In the genomic region with DNA sequence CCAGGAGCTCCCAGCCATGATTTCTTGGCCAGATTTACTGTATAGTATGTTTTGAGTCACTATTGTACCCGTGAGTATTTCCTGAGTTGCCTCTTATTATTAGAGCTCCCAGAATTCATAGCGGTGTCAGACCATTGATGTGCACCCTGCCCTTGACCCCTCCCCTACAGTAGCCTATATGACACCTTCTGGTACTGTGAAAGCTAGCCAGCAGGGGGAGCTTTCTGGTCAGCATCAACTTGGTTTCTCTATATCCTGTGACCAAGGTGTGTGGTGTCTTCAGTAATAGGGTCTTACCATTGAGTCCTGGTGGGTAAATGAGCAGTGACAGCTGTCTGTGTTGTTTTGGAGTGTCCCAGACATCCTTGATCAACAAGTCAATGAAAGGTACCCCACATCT, we compare ENCODE assay signal across 9 mouse cellular contexts. TPM values are rescaled to one million over a fixed set of nuclear protein-coding genes. Genes with fewer than 3 reads are reported as not detected.
DNase-seq lines count a peak whose midpoint lies in the region; ATAC-seq and TF ChIP-seq lines count a peak whose summit lies in the region.
"Had no signal": no experiment of that assay in that cellular context is flagged by ENCODE, and none has a peak within 500 bp of the region (broad histone marks: within the 10 kb centered on the region; RNA-seq: fewer than 3 reads in every experiment).

No protein-coding gene starts in this region.

- H3K9me3 ChIP-seq in hindbrain, embryonic 11.5 days (ENCODE audit: control insufficient read depth, low read length) = no peaks in the 10 kb centered on the region
- H3K9me3 ChIP-seq in lung, embryonic 14.5 days (ENCODE audit: low read depth, low read length) = no peaks in the 10 kb centered on the region

- H3K4me3 ChIP-seq in testis, adult 2 months (ENCODE audit: control insufficient read depth, low read depth, low read length) = no peak overlapping the region
- H3K4me3 ChIP-seq in hindbrain, embryonic 11.5 days (ENCODE audit: low read depth, low read length) = no peak overlapping the region
- no peak overlapping the region for H3K4me3 ChIP-seq in lung, embryonic 14.5 days (ENCODE audit: low read depth, low read length)

- no peak for TF ChIP-seq POLR2A in testis, adult 2 months (IDR thresholded peaks at IDR 0.05; ENCODE audit: control insufficient read depth, low read depth, low read length)

- H3K27ac ChIP-seq in testis, adult 2 months (ENCODE audit: control insufficient read depth, insufficient read depth, low read depth, low read length) = no peak overlapping the region
- H3K27ac ChIP-seq in hindbrain, embryonic 11.5 days (ENCODE audit: low read depth, low read length) = no peak overlapping the region
- H3K27ac ChIP-seq in lung, embryonic 14.5 days (ENCODE audit: low read depth) = no peak overlapping the region

- H3K27me3 ChIP-seq in testis, adult 2 months (ENCODE audit: control insufficient read depth, insufficient read depth, low read length) = no peaks in the 10 kb centered on the region
- H3K27me3 ChIP-seq in hindbrain, embryonic 11.5 days (ENCODE audit: control insufficient read depth, insufficient read depth, low read length) = no peaks in the 10 kb centered on the region
- no peaks in the 10 kb centered on the region for H3K27me3 ChIP-seq in lung, embryonic 14.5 days (ENCODE audit: insufficient read depth, low read length)

- peak; percentile 30 for DNase-seq in gastrocnemius, postnatal 10 days
- no peak for DNase-seq in gastrocnemius, postnatal 14 days
- DNase-seq in testis, postnatal 14 days (ENCODE audit: low spot score) = no peak
- DNase-seq in cerebellum, adult 9-11 months = peak; percentile 17
- DNase-seq in hindbrain, embryonic 11.5 days (ENCODE audit: low spot score) = peak; percentile 60
- peak; percentile 73 for DNase-seq in lung, embryonic 14.5 days
- peak; percentile 16 for DNase-seq in thymus, postnatal 0 days (ENCODE audit: low spot score)

- WGBS in hindbrain, embryonic 11.5 days = 20% methylated on average over 2 of the region's 2 CpGs
- 19% methylated on average over 2 of the region's 2 CpGs for WGBS in lung, embryonic 14.5 days

- TF ChIP-seq CTCF in testis, adult 2 months (IDR thresholded peaks at IDR 0.05; ENCODE audit: control insufficient read depth, insufficient read depth, insufficient replicate concordance, low read depth, low read length) = peak; percentile 16; the same call in 1 of the 2 replicates
- peak; percentile 75 for TF ChIP-seq CTCF in lung, embryonic 14.5 days (IDR thresholded peaks at IDR 0.05; ENCODE audit: low read depth)

- no peaks in the 10 kb centered on the region for H3K36me3 ChIP-seq in testis, adult 2 months (ENCODE audit: control insufficient read depth, insufficient read depth, low read length)
- no peaks in the 10 kb centered on the region for H3K36me3 ChIP-seq in hindbrain, embryonic 11.5 days (ENCODE audit: control insufficient read depth, insufficient read depth, low read length)
- H3K36me3 ChIP-seq in lung, embryonic 14.5 days (ENCODE audit: insufficient read depth) = no peaks in the 10 kb centered on the region

- intact Hi-C loops in gastrocnemius, postnatal 14 days (cut with DNase I; ENCODE audit: low total_unique reads) = loop anchor here (10.0 kb wide), 2 partner anchors 149 to 339 kb away; a partner anchor contains a TSS

- no peak overlapping the region for H3K4me2 ChIP-seq in hindbrain, embryonic 11.5 days (replicated peaks; ENCODE audit: low read depth, low read length)
- H3K4me2 ChIP-seq in lung, embryonic 14.5 days = no peak overlapping the region

- no peaks in the 10 kb centered on the region for H3K4me1 ChIP-seq in testis, adult 2 months (ENCODE audit: control insufficient read depth, insufficient read depth, low read length)
- no peaks in the 10 kb centered on the region for H3K4me1 ChIP-seq in hindbrain, embryonic 11.5 days (replicated peaks; ENCODE audit: control insufficient read depth, insufficient read depth, low read length)
- H3K4me1 ChIP-seq in lung, embryonic 14.5 days (ENCODE audit: insufficient read depth) = no peaks in the 10 kb centered on the region

- H3K9ac ChIP-seq in hindbrain, embryonic 11.5 days (ENCODE audit: low read depth, low read length) = no peak overlapping the region
- no peak overlapping the region for H3K9ac ChIP-seq in lung, embryonic 14.5 days

- ATAC-seq in hindbrain, embryonic 11.5 days (ENCODE audit: low FRiP score) = 0 out of 2 replicates have a peak, but pooled peaks have one; percentile 47
- ATAC-seq in lung, embryonic 14.5 days (ENCODE audit: insufficient read depth) = no peak

RNA-seq across cellular contexts. Expression of a gene that starts 18.4 kb away (rescaled TPM):
- total RNA-seq in gastrocnemius, postnatal 10 days (2021) = not detected
- total RNA-seq in gastrocnemius, postnatal 14 days (2021) = not detected
- 227 and 257 TPM in 2 replicates for polyA plus RNA-seq in testis, adult 2 months (2012; rRNA removed)
- polyA plus RNA-seq in hindbrain, embryonic 11.5 days (2014; fragmentation: Nextera tagmentation; extraction: Ambion mirVana) = not detected in 2 replicates
- not detected in 2 replicates for polyA plus RNA-seq in lung, embryonic 14.5 days (2014; fragmentation: Nextera tagmentation; extraction: Ambion mirVana)
- polyA plus RNA-seq in thymus, postnatal 0 days (2015; fragmentation: Nextera tagmentation; extraction: Ambion mirVana) = not detected in 2 replicates
- total RNA-seq: hematopoietic stem cell, adult 5-6 weeks had no signal

Comparison
In these comparisons a context has a peak if more than half of its experiments do, and no peak if none do; other contexts are left out.
1. DNase-seq: peak in gastrocnemius, postnatal 10 days (single experiment), cerebellum, adult 9-11 months (single experiment), hindbrain, embryonic 11.5 days (single experiment), lung, embryonic 14.5 days (single experiment) and thymus, postnatal 0 days (single experiment); none in gastrocnemius, postnatal 14 days (single experiment) and testis, postnatal 14 days (single experiment).
2. RNA of a gene that starts 18.4 kb away (polyA plus RNA-seq): 227 to 257 TPM in testis, adult 2 months; not detected in hindbrain, embryonic 11.5 days, not detected in lung, embryonic 14.5 days and not detected in thymus, postnatal 0 days; every median in the first group is over 100 times any median in the second.